Mouse (Mus musculus) granulocyte monocyte progenitor cell, adult 5-6 weeks (primary cell): ENCODE measurements around the gene Vwa3b. TPM values are rescaled to one million over a fixed set of nuclear protein-coding genes. Genes with fewer than 3 reads are reported as not detected.

Experiments used
- ATAC-seq: replicated peaks from 2 replicates; pipeline ENCODE4 v1.8.0; 2016; ENCODE audit warnings: mild to moderate bottlenecking, moderate TSS enrichment, inconsistent platforms; ENCODE audit not compliant: poor library complexity, severe bottlenecking
- total RNA-seq, 2 experiments: library from RNA; stranded (forward) in 1 of 2; stranded (reverse) in 1 of 2; fragments of 200-712, 200-1000 nt in 1 of 2; fragments of >200 nt in 1 of 2; fragmentation: Nextera tagmentation in 1 of 2; gene quantifications; 2 replicates each; pipeline ENCODE4 v1.2.3; 2014 to 2017

Gene Vwa3b
- total RNA-seq, 2 experiments from 2014 or later, result not detected

DNA sequence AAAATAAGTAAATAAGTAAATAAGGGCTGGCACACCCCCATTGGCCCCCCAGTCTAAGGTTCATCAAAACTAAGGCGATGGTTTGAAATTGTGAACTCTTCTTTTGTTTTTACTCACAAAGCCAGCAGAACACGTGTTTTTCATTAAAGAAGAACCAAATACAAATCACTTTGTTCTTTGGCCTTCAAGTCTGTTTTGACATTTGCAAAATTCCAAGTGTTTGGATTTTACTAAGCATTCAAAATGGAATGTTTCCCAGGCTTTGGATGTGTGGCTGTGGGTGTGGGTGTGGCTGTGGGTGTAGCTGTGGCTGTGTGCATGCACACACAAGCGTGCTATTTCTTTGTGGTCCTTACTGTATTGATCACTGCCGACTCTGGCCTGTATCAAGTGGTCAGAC is 27.3 kb downstream of the Vwa3b start:
- ATAC-seq, result no peak

DNA sequence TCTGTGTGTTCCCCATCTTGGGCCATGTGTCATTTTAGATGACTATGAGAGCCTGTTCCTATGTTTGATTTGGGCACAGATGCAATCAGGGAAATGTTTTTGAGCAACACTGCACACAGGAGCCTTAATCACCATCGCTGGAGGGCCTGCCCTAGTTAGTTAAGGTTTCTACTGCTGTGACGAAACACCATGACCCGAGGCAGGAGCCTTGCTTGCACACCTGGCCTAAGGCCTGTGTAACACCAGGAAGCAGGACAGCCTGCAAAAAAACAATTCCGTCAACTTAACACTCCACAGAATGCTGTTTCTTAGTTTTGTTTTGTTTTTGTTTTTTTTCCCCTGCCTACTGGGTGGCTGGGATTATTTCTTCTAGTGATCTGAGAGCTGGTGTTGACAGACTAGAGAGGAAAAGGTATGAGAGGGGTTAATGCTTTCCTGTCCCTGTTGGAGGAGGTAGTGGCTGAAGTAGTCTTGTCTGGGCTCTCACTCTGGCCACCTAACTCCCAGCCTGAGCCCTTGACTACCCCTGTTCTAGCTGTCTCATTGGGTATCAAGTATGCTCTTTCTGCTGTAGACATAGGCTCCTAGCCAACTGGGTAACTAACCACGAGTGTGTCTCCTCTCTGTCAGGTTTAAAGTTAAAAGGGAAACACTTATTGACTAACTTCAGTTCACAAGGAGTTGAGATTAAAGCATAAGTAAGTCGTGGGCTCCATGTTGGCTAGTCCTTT is 30.6 kb downstream of the Vwa3b start:
- ATAC-seq, result no peak

DNA sequence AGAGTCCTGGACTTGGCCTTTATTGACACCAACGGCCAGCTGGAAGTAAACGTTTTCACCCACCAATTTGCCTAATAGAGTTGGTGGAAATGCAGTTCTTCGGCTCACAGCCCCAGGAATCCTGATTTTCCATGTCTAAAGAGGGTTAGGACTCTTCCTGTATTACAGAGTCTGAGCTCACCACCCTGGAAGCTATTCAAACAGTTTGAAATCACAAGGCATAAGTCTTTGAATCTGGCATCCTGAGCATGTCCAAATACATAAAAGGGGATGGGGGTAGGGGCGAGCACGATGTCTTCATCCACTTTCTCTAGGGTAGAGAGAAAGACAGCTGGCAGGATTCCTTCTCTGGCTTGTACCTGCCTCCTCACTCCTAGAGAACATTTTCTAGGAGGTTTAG is 34.5 kb downstream of the Vwa3b start:
- no peak for ATAC-seq

DNA sequence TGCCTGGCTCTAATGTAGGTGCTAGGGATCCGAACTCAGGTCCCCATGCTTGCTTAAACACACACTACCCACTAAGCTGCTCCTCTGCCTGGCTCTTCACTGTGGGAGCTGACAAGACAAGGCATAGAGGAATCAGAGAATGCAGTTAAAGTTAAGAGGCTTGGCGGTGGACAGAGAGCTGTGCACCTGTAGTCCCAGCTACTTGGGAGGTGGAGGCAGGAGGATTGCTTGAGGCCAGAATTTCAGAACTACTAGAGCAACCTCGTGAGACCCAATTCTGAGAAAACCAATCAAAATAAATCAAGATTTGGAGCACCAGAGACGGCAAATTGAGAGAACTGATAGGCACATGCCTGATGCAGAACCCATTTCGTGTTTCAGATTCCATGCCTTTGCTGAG is 36.7 kb downstream of the Vwa3b start:
- ATAC-seq, result no peak

DNA sequence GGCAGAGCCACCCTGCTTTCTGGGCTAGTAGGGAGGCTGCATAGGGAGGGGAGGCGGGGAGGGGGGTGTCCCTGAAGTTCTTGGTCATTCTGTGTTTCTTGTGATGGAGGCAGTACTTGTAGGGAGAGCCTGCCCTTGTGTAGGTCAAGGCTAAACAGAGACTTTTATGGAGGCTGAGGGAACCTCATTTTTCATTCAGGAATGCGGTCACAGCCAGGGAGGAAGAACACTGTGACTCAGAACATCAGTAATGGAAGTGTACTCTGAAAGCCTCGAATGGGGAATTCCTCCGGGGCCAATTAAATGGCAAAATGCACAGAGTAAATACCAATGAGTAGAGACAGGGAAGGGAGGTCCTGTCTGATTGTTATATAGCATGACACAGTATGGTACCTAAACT is 37.4 kb downstream of the Vwa3b start:
- ATAC-seq, result no peak

DNA sequence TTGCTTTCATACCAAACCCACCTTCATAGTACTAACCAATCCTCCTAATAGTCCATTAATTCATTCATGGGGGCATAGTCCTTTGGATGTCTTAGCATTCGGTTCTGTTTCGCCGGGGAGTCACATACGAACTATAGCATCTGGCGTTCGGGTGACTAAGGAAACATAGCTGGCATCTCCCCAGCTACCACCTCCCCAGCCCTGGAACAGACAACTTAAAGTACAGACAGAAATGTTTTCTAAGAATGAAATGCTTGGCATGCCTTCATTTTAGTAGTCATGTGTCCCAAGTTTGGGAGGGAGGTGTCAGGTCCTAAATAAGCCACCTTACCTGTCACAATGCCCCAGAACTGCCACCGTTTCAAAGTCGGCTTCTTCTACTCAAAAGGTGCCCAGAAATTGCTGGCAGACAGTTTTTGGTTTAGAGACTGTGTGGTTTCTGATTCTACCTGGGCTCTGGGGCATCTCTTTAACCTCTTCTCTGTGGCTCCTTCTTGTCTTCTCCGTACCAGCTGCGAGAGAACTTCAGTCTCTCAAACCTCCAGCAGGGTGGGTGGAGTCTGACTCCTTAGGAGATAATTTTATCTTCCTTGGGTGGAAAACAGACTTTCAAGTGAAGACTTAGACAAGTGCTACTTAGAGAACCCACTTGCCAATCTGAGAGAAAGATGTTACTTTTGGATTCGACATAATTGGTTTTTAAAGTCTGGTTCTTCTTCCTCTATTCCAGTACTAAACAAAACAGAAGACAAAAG is 39.4 kb downstream of the Vwa3b start:
- ATAC-seq, result no peak

GRCm38 (mm10) chr1:37075759-37076158 is 49.4 kb downstream of the Vwa3b start:
- ATAC-seq, result no peak

- ATAC-seq, result no peak
Measured at GRCm38 (mm10) chr1:37077266-37077665, 50.9 kb downstream of the Vwa3b start.

GRCm38 (mm10) chr1:37077955-37078549 is 51.7 kb downstream of the Vwa3b start:
- no peak for ATAC-seq

DNA sequence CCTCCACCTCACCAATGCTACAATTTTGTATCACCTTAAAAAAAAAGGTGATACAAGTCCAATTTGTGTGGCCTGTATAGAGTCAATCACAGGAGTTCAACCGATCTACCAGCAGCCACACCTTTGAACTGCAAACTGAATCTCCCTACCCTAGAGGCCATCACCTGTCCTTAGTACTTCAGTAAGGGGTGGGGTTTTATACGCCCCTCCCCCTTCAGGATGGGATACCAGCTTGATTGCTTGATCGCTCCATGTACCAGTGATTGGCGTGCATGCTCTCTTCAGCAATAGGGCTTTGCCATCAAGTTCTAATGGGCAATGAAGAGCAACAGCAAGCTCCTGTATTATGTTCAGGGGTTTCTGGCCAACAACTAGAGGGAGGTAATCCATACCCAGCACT is 54.0 kb downstream of the Vwa3b start:
- ATAC-seq, result no peak

GRCm38 (mm10) chr1:37081376-37082214 is 55.2 kb downstream of the Vwa3b start:
- no peak for ATAC-seq

- ATAC-seq, result no peak
Measured at GRCm38 (mm10) chr1:37082215-37082464, 55.7 kb downstream of the Vwa3b start.

DNA sequence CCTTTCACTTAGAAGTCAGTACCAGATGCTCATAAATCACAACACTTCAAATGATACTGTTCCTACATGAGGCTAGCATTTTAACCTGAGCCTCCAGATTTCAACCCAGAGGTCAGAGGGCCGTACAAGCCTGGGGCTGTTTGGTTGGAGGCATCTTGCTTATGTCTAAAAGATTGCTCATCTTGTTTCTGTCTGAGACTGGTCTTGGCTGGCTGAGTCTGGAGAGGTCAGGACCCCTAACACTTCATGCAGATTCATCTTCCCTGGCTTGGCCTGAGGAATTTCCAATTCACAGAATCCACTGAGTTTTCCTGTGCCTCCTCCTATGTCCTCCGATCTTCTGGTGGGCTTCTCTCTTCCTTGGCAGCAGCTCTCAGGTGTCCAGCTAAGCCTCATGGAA is 57.7 kb downstream of the Vwa3b start:
- no peak for ATAC-seq

DNA sequence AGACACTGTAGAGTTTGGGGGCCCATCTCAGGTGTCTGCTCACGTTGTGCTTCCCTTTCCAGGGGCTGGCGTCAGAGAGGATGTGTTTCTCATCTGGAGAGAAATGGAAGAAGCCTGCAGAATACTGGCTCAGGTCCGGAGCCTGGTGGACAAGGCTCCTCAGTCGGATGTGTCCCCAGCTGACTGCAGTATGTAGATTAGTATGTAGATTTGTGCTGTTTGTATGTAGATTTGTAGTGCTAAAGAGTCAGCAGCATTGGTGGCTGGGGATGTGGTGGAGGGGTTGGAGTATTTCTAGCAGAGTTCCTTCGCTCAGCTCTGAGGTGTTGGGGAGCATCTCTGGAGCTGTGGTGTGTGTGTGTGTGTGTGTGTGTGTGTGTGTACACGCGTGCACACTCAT is 58.8 kb downstream of the Vwa3b start:
- no peak for ATAC-seq

DNA sequence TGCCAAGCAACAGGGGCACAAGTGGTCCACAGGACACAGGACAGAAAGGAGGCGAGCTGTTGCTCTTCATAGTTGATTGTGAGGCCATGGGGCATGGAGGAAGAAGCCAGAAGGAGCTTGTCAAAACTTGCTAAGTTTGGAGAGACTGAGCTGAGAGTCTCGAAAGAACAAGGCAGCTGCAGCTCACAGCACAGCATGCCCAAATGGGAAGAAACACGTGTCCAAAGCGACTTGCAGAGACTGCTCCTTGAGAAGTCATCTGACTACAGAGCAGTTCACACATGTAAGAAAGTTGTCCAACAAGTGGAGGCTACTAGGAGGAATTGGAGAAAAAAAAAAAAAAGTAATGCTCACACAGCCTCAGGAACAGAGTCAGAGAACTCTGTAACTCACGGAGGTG is 62.8 kb downstream of the Vwa3b start:
- ATAC-seq, result no peak

DNA sequence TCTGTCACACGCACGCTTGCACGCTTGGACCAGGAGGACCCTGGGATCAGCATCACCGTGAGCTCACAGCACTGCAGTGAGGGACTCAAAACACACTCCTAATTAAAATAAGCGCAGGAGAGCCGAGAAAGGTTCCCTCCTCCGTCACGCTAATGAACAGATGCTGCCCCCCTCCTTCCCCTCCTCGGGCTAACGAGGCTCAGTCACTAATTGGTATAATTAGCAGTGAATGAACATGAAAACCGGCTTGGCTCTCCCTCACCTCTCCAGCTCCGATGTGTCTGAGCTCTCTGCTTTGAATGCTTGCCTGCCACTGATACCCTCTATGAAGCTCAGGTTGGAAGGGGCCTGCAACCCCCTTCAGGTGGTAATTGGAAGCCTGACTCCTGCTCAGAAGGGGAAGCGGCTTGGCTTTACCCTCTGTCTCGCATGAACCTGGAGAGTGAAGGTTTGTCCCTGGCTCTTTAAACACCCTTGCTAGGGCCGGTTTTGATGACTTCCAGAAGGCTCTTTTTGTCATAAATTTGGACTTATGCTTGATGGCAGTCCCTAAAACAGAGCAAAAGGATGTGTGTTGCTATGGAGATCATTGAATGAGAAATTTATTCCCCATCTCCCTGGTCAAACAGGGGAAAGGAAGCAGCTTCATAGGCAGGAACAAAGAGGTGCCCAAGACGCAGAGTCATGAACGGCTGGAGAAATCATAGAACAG is 71.1 kb downstream of the Vwa3b start:
- no peak for ATAC-seq

GRCm38 (mm10) chr1:37098094-37098555 is 71.7 kb downstream of the Vwa3b start:
- no peak for ATAC-seq

DNA sequence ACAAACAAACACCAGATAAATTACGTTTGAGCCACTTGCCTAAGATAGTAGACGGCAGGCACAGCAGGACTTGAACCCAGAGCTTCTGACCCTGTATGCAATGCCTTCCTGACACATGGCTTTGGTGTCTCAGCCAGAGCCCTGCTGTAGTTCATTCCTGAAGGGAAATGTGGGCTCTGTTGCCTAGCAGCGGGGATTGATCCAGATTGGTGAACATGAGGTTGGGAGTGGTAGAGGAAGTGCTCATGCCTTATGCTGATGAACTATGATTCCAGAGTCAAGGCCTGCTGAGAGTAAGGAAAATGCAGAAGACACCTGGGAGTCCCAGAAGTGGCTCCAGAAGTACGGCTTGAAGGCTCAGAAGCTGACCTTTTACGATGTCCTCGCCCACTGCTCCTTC is 74.0 kb downstream of the Vwa3b start:
- no peak for ATAC-seq

DNA sequence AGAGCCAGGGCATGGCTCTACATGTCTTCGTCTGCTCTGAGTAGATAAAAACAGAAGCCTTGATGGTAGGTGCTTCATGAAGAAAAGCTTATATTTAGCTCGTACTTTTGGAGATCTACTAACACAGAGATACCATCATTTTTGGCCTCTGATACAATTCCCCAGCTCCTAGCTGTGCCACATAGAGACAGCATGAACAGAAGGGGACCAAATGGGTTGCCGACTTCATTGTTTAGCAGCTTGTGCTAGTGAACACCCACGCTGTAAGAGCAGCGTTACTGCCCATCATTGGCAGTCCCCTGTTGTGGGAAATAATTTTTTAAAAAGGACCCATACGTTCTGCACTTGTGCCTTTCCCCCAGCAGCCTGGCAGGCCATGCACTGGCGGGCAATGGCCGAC is 74.6 kb downstream of the Vwa3b start:
- ATAC-seq, result no peak

- no peak for ATAC-seq
Measured at GRCm38 (mm10) chr1:37101717-37102116, 75.3 kb downstream of the Vwa3b start.
